Mouse (Mus musculus) limb, embryonic 11.5 days (tissue): ENCODE measurements around the gene Lelp1. TPM values are rescaled to one million over a fixed set of nuclear protein-coding genes. Genes with fewer than 3 reads are reported as not detected.

Experiments used
- ATAC-seq: fragments of 200-750 bp; cut with Nextera tagmentation; 2 replicates; pipeline ENCODE4 v1.8.0; 2017; ENCODE audit warnings: low read depth; ENCODE audit not compliant: insufficient number of reproducible peaks, low FRiP score, low TSS enrichment
- DNase-seq: peaks from one replicate; pipeline ENCODE4 v3.0.0-alpha.2; 2015; ENCODE audit warnings: low spot score
- H3K27ac ChIP-seq: fragments of 300-500 bp; sonication (generic); replicated peaks from 2 replicates; pipeline ENCODE4 v1.5.1; 2014; ENCODE audit warnings: low read depth, mild to moderate bottlenecking, low read length
- H3K27me3 ChIP-seq: fragments of 300-500 bp; sonication (generic); 2 replicates; pipeline ENCODE4 v1.6.1; 2014; ENCODE audit warnings: mild to moderate bottlenecking, low read length, mixed read lengths; ENCODE audit not compliant: control insufficient read depth, insufficient read depth
- H3K36me3 ChIP-seq: fragments of 300-500 bp; sonication (generic); 2 replicates; pipeline ENCODE4 v1.6.1; 2014; ENCODE audit warnings: mild to moderate bottlenecking, low read length, moderate library complexity, mixed read lengths; ENCODE audit not compliant: control insufficient read depth, insufficient read depth
- H3K4me1 ChIP-seq: fragments of 300-500 bp; sonication (generic); 2 replicates; pipeline ENCODE4 v1.6.1; 2014; ENCODE audit warnings: low read length, mixed read lengths; ENCODE audit not compliant: control insufficient read depth, insufficient read depth
- H3K4me2 ChIP-seq: fragments of 300-500 bp; sonication (generic); 2 replicates; pipeline ENCODE4 v1.6.1; 2014; ENCODE audit warnings: low read depth, mild to moderate bottlenecking, moderate library complexity; ENCODE audit not compliant: severe bottlenecking
- H3K4me3 ChIP-seq: fragments of 300-500 bp; sonication (generic); 2 replicates; pipeline ENCODE4 v1.5.1; 2014; ENCODE audit warnings: low read depth, low read length
- H3K9ac ChIP-seq: fragments of 300-500 bp; sonication (generic); 2 replicates; pipeline ENCODE4 v1.6.1; 2014; ENCODE audit warnings: mild to moderate bottlenecking, low read length
- H3K9me3 ChIP-seq: fragments of 300-500 bp; sonication (generic); 2 replicates; pipeline ENCODE4 v1.6.1; 2016; ENCODE audit warnings: low read length; ENCODE audit not compliant: control insufficient read depth
- WGBS: fragments of 180-500 bp; shearing (Covaris S2); extraction: QIAGEN DNeasy Blood & Tissue Kit; methylation state at CpG from one replicate; pipeline ENCODE4 v1.1.7; 2014; 5-methylcytosine and 5-hydroxymethylcytosine counted together
- polyA plus RNA-seq: library from polyadenylated mRNA; unstranded; fragments of >200 nt; fragmentation: Nextera tagmentation; extraction: Ambion mirVana; gene quantifications from 2 replicates; pipeline ENCODE4 v1.2.1, GENCODE M21; 2014

The Lelp1 gene
- not detected in 2 replicates for polyA plus RNA-seq

- ATAC-seq (no peak), DNase-seq (no peak)
- H3K27me3 ChIP-seq, result no peaks in the 10 kb centered on the region
- H3K4me1 ChIP-seq, result no peaks in the 10 kb centered on the region
- H3K4me3 ChIP-seq, result no peak within 1 kb of the TSS
- H3K9ac ChIP-seq, result no peak within 1 kb of the TSS
- H3K9me3 ChIP-seq, result no peaks in the 10 kb centered on the region
- H3K4me2 ChIP-seq, result no peak within 1 kb of the TSS
- 67% methylated on average over 1 of the region's 1 CpGs for WGBS
- H3K27ac ChIP-seq, result no peak within 1 kb of the TSS
- no peaks in the 10 kb centered on the region for H3K36me3 ChIP-seq
These were observed at the start of gene Lelp1 for GRCm38 (mm10) chr3:92142644-92143043. TSS of gene Lelp1 (minus strand) at chr3:92142744.

GRCm38 (mm10) chr3:92176880-92177279 lies 34.3 kb upstream of the Lelp1 start:
- no peaks in the 10 kb centered on the region for H3K9me3 ChIP-seq
- no peaks in the 10 kb centered on the region for H3K36me3 ChIP-seq
- H3K4me3 ChIP-seq, result no peak overlapping the region
- no peak overlapping the region for H3K9ac ChIP-seq
- H3K27ac ChIP-seq, result no peak overlapping the region
- no peak overlapping the region for H3K4me2 ChIP-seq
- ATAC-seq (no peak), DNase-seq (no peak)
- 78% methylated on average over 1 of the region's 1 CpGs for WGBS
- H3K4me1 ChIP-seq, result no peaks in the 10 kb centered on the region
- no peaks in the 10 kb centered on the region for H3K27me3 ChIP-seq

GRCm38 (mm10) chr3:92169847-92170246 lies 27.3 kb upstream of the Lelp1 start:
- H3K27ac ChIP-seq, result no peak overlapping the region
- H3K9ac ChIP-seq, result no peak overlapping the region
- no peaks in the 10 kb centered on the region for H3K4me1 ChIP-seq
- H3K4me2 ChIP-seq, result no peak overlapping the region
- H3K27me3 ChIP-seq, result no peaks in the 10 kb centered on the region
- H3K9me3 ChIP-seq, result no peaks in the 10 kb centered on the region
- H3K36me3 ChIP-seq, result no peaks in the 10 kb centered on the region
- 83% methylated on average over 3 of the region's 3 CpGs for WGBS
- ATAC-seq (no peak), DNase-seq (no peak)
- H3K4me3 ChIP-seq, result no peak overlapping the region

- H3K36me3 ChIP-seq, result no peaks in the 10 kb centered on the region
- H3K4me3 ChIP-seq, result no peak overlapping the region
- DNase-seq (peak; percentile 77), ATAC-seq (no peak)
- no peak overlapping the region for H3K4me2 ChIP-seq
- H3K4me1 ChIP-seq, result no peaks in the 10 kb centered on the region
- no peaks in the 10 kb centered on the region for H3K9me3 ChIP-seq
- H3K9ac ChIP-seq, result no peak overlapping the region
- no peak overlapping the region for H3K27ac ChIP-seq
- no peaks in the 10 kb centered on the region for H3K27me3 ChIP-seq
These were observed 10.8 kb upstream of the Lelp1 start for GRCm38 (mm10) chr3:92153322-92153721.

- 24% methylated on average over 8 of the region's 8 CpGs for WGBS
- Histone ChIP-seq H3K27ac (no peak overlapping the region), H3K36me3 (no peaks in the 10 kb centered on the region), H3K9me3 (no peaks in the 10 kb centered on the region), H3K4me2 (no peak overlapping the region), H3K4me3 (no peak overlapping the region), H3K4me1 (no peaks in the 10 kb centered on the region), H3K27me3 (no peaks in the 10 kb centered on the region), H3K9ac (no peak overlapping the region)
- peak; percentile 86; the same call in 1 of the 2 replicates for ATAC-seq
- DNase-seq, result peak; percentile 59
These were observed 8.2 kb upstream of the Lelp1 start for GRCm38 (mm10) chr3:92150631-92151277.

- H3K9me3 ChIP-seq, result no peaks in the 10 kb centered on the region
- H3K9ac ChIP-seq, result no peak overlapping the region
- H3K4me1 ChIP-seq, result no peaks in the 10 kb centered on the region
- 77% methylated on average over 5 of the region's 5 CpGs for WGBS
- no peak overlapping the region for H3K4me2 ChIP-seq
- no peak for DNase-seq
- H3K27ac ChIP-seq, result no peak overlapping the region
- H3K4me3 ChIP-seq, result no peak overlapping the region
- ATAC-seq, result no peak
- no peaks in the 10 kb centered on the region for H3K27me3 ChIP-seq
- no peaks in the 10 kb centered on the region for H3K36me3 ChIP-seq
These were observed 5.4 kb upstream of the Lelp1 start for GRCm38 (mm10) chr3:92147913-92148312.

GRCm38 (mm10) chr3:92147420-92147819 lies 4.9 kb upstream of the Lelp1 start:
- Histone ChIP-seq H3K27me3 (no peaks in the 10 kb centered on the region), H3K4me3 (no peak overlapping the region), H3K4me2 (no peak overlapping the region), H3K9me3 (no peaks in the 10 kb centered on the region), H3K36me3 (no peaks in the 10 kb centered on the region), H3K27ac (no peak overlapping the region), H3K4me1 (no peaks in the 10 kb centered on the region), H3K9ac (no peak overlapping the region)
- no peak for DNase-seq
- no peak for ATAC-seq
- 37% methylated on average over 2 of the region's 2 CpGs for WGBS

GRCm38 (mm10) chr3:92123847-92124246 lies 18.7 kb downstream of the Lelp1 start, which contains the start of gene Prr9:
TSS of gene Prr9 (minus strand) at chr3:92123947.
- no peaks in the 10 kb centered on the region for H3K9me3 ChIP-seq

GRCm38 (mm10) chr3:92120902-92121301 lies 21.6 kb downstream of the Lelp1 start:
- Histone ChIP-seq H3K36me3 (no peaks in the 10 kb centered on the region), H3K9me3 (no peaks in the 10 kb centered on the region), H3K4me2 (no peak overlapping the region), H3K4me3 (no peak overlapping the region), H3K4me1 (no peaks in the 10 kb centered on the region), H3K27ac (no peak overlapping the region), H3K9ac (no peak overlapping the region), H3K27me3 (no peaks in the 10 kb centered on the region)
- WGBS, result 87% methylated on average over 3 of the region's 3 CpGs
- ATAC-seq (no peak), DNase-seq (no peak)

More at GRCm38 (mm10) chr3:92123847-92124246, 18.7 kb downstream of the Lelp1 start, which contains the start of gene Prr9:
- 51% methylated on average over 5 of the region's 5 CpGs for whole genome bisulfite sequencing
- Histone ChIP-seq H3K4me1 (no peaks in the 10 kb centered on the region), H3K27me3 (no peaks in the 10 kb centered on the region), H3K36me3 (no peaks in the 10 kb centered on the region), H3K4me3 (no peak within 1 kb of the TSS), H3K9ac (no peak within 1 kb of the TSS), H3K4me2 (no peak within 1 kb of the TSS), H3K27ac (no peak within 1 kb of the TSS)
- no peak for DNase-seq
- no peak for ATAC-seq
